Mouse (Mus musculus) limb, embryonic 12.5 days (tissue): Measurements from ENCODE around the gene Olfr198. TPM values are rescaled to one million over a fixed set of nuclear protein-coding genes. Genes with fewer than 3 reads are reported as not detected.
"Not testable (repeated sequence)": the region's sequence is repeated elsewhere in the genome, so short reads cannot be mapped to it uniquely, and the experiment has no call there.

Source experiments
- ATAC-seq: fragments of 200-750 bp; cut with Nextera tagmentation; 2 replicates; pipeline ENCODE4 v1.8.0; 2017; ENCODE audit warnings: low read depth, moderate TSS enrichment; ENCODE audit not compliant: insufficient number of reproducible peaks, insufficient read depth, low FRiP score, low TSS enrichment
- H3K27ac ChIP-seq: fragments of 300-500 bp; sonication (generic); 2 replicates; pipeline ENCODE4 v1.5.1; 2016; ENCODE audit warnings: mild to moderate bottlenecking, moderate library complexity
- H3K27me3 ChIP-seq: fragments of 300-500 bp; sonication (generic); 2 replicates; pipeline ENCODE4 v1.6.1; 2016; ENCODE audit warnings: mild to moderate bottlenecking, moderate library complexity
- H3K36me3 ChIP-seq: fragments of 300-500 bp; sonication (generic); 2 replicates; pipeline ENCODE4 v1.6.1; 2016; ENCODE audit warnings: mild to moderate bottlenecking, moderate library complexity
- H3K4me1 ChIP-seq: fragments of 300-500 bp; sonication (generic); replicated peaks from 2 replicates; pipeline ENCODE4 v1.6.1; 2016
- H3K4me2 ChIP-seq: fragments of 300-500 bp; sonication (generic); 2 replicates; pipeline ENCODE4 v1.6.1; 2016; ENCODE audit warnings: mild to moderate bottlenecking, moderate library complexity
- H3K4me3 ChIP-seq: fragments of 300-500 bp; sonication (generic); replicated peaks from 2 replicates; pipeline ENCODE4 v1.5.1; 2016; ENCODE audit warnings: mild to moderate bottlenecking
- H3K9ac ChIP-seq: fragments of 300-500 bp; sonication (generic); replicated peaks from 2 replicates; pipeline ENCODE4 v1.6.1; 2016; ENCODE audit warnings: mild to moderate bottlenecking, moderate library complexity
- H3K9me3 ChIP-seq: fragments of 300-500 bp; sonication (generic); 2 replicates; pipeline ENCODE4 v1.6.1; 2016; ENCODE audit warnings: mild to moderate bottlenecking, moderate library complexity
- WGBS: fragments of 180-500 bp; shearing (Covaris S2); methylation state at CpG from one replicate; pipeline ENCODE4 v1.1.7; 2016; 5-methylcytosine and 5-hydroxymethylcytosine counted together
- polyA plus RNA-seq: library from polyadenylated mRNA; unstranded; fragments of >200 nt; fragmentation: Nextera tagmentation; extraction: Ambion mirVana; gene quantifications from 2 replicates; pipeline ENCODE4 v1.2.1, GENCODE M21; 2016

Olfr198 gene
- not detected in 2 replicates for polyA plus RNA-seq

GRCm38 (mm10) chr16:59203433-59203832 lies at the start of gene Olfr198:
Olfr198 (minus strand) TSS chr16:59203533.
- WGBS: 84% methylated on average over 1 of the region's 1 CpGs
- not testable (repeated sequence) for H3K9me3 ChIP-seq, H3K4me1 ChIP-seq, H3K4me3 ChIP-seq, H3K9ac ChIP-seq, H3K36me3 ChIP-seq, H3K27ac ChIP-seq, ATAC-seq, H3K4me2 ChIP-seq, H3K27me3 ChIP-seq

- no peak for ATAC-seq
- H3K4me2 ChIP-seq: no peak overlapping the region
- no peaks in the 10 kb centered on the region for H3K36me3 ChIP-seq
- H3K27ac ChIP-seq: no peak overlapping the region
- H3K9ac ChIP-seq: no peak overlapping the region
- H3K4me1 ChIP-seq: no peaks in the 10 kb centered on the region
- H3K4me3 ChIP-seq: no peak overlapping the region
- 84% methylated on average over 17 of the region's 17 CpGs for WGBS
- H3K9me3 ChIP-seq: 0 out of 2 replicates have a peak, but pooled peaks cover 4% of the 10 kb centered on the region
- H3K27me3 ChIP-seq: no peaks in the 10 kb centered on the region
Measured at GRCm38 (mm10) chr16:59249684-59250083, 46.4 kb upstream of the Olfr198 start.

GRCm38 (mm10) chr16:59219667-59220066 lies 16.3 kb upstream of the Olfr198 start, which contains the start of gene Olfr199:
Olfr199 (minus strand) TSS chr16:59219767.
- H3K4me3 ChIP-seq, H3K27ac ChIP-seq, H3K9ac ChIP-seq, H3K27me3 ChIP-seq, H3K4me2 ChIP-seq, H3K9me3 ChIP-seq, H3K36me3 ChIP-seq, H3K4me1 ChIP-seq, ATAC-seq: not testable (repeated sequence)
- 80% methylated on average over 1 of the region's 1 CpGs for WGBS

- H3K4me3 ChIP-seq, ATAC-seq, H3K36me3 ChIP-seq, H3K9ac ChIP-seq, H3K4me1 ChIP-seq, H3K4me2 ChIP-seq, H3K27me3 ChIP-seq, H3K9me3 ChIP-seq, H3K27ac ChIP-seq: not testable (repeated sequence)
- WGBS: 81% methylated on average over 3 of the region's 3 CpGs
Measured at GRCm38 (mm10) chr16:59217861-59218260, 14.5 kb upstream of the Olfr198 start.

- Histone ChIP-seq H3K9ac (no peak within 1 kb of the TSS), H3K27me3 (no peaks in the 10 kb centered on the region), H3K4me2 (no peak within 1 kb of the TSS), H3K36me3 (no peaks in the 10 kb centered on the region), H3K4me1 (no peaks in the 10 kb centered on the region), H3K9me3 (no peaks in the 10 kb centered on the region), H3K27ac (no peak within 1 kb of the TSS), H3K4me3 (no peak within 1 kb of the TSS)
- WGBS: 76% methylated on average over 3 of the region's 3 CpGs
- no peak for ATAC-seq
Measured at GRCm38 (mm10) chr16:59170354-59170753, 33.0 kb downstream of the Olfr198 start, which contains the start of gene Olfr196. Olfr196 (minus strand) TSS chr16:59170454.

GRCm38 (mm10) chr16:59151996-59152395 lies 51.3 kb downstream of the Olfr198 start:
- Histone ChIP-seq H3K4me1 (no peaks in the 10 kb centered on the region), H3K4me3 (no peak overlapping the region), H3K9ac (no peak overlapping the region), H3K4me2 (no peak overlapping the region), H3K9me3 (no peaks in the 10 kb centered on the region), H3K27ac (no peak overlapping the region), H3K36me3 (no peaks in the 10 kb centered on the region), H3K27me3 (no peaks in the 10 kb centered on the region)
- WGBS: 88% methylated on average over 2 of the region's 2 CpGs
- no peak for ATAC-seq

Other genes with a start within 250 kb of the Olfr198 start
- gene Olfr183, start 208.2 kb downstream of the Olfr198 start, polyA plus RNA-seq: not detected in 2 replicates
- gene Olfr186, start 173.2 kb downstream of the Olfr198 start, polyA plus RNA-seq: not detected in 2 replicates
- gene Olfr187, start 163.8 kb downstream of the Olfr198 start, polyA plus RNA-seq: not detected in 2 replicates
- not detected in 2 replicates for gene Olfr190, start 125.5 kb downstream of the Olfr198 start, polyA plus RNA-seq
- not detected in 2 replicates for gene Olfr191, start 113.7 kb downstream of the Olfr198 start, polyA plus RNA-seq
- gene Olfr193, start 91.7 kb downstream of the Olfr198 start, polyA plus RNA-seq: not detected in 2 replicates
- gene Olfr194, start 82.5 kb downstream of the Olfr198 start, polyA plus RNA-seq: not detected in 2 replicates
- gene Olfr195, start 56.5 kb downstream of the Olfr198 start, polyA plus RNA-seq: not detected in 2 replicates
- gene Olfr196, start 33.1 kb downstream of the Olfr198 start, polyA plus RNA-seq: not detected in 2 replicates
- not detected in 2 replicates for gene Olfr199, start 16.2 kb upstream of the Olfr198 start, polyA plus RNA-seq
- not detected in 2 replicates for gene Olfr201, start 69.1 kb upstream of the Olfr198 start, polyA plus RNA-seq
- gene Olfr202, start 83.3 kb upstream of the Olfr198 start, polyA plus RNA-seq: not detected in 2 replicates
- not detected in 2 replicates for gene Olfr203, start 95.3 kb upstream of the Olfr198 start, polyA plus RNA-seq
- not detected in 2 replicates for gene Olfr204, start 114.7 kb upstream of the Olfr198 start, polyA plus RNA-seq
- not detected in 2 replicates for gene Olfr205, start 127.6 kb upstream of the Olfr198 start, polyA plus RNA-seq
- not detected in 2 replicates for gene Olfr206, start 145.7 kb upstream of the Olfr198 start, polyA plus RNA-seq
- gene Olfr209, start 160.5 kb upstream of the Olfr198 start, polyA plus RNA-seq: not detected in 2 replicates
- 0.05 TPM in 2 replicates for gene Gabrr3, start 203.8 kb upstream of the Olfr198 start, polyA plus RNA-seq